Mouse (Mus musculus): Measurements from ENCODE around the gene Rbmxl1.
"Not testable (repeated sequence)": the region's sequence is repeated elsewhere in the genome, so short reads cannot be mapped to it uniquely, and the experiment has no call there.

- TF ChIP-seq CTCF, POLR2A (IDR thresholded peaks at IDR 0.05; ENCODE audit: insufficient read depth, low read depth, low read length): not testable (repeated sequence)
Measured at GRCm38 (mm10) chr8:78496273-78496672, 12.4 kb downstream of the Rbmxl1 start.
